Mouse (Mus musculus): ENCODE results near the gene Utrn. TPM values are rescaled to one million over a fixed set of nuclear protein-coding genes. Genes with fewer than 3 reads are reported as not detected.

Gene Utrn
- polyA plus RNA-seq, 1 experiment from 2014 or later = 90.3 TPM

GRCm38 (mm10) chr10:12430399-12430798, 438.8 kb downstream of the Utrn start:
- H3K4me1 ChIP-seq (ENCODE audit: control insufficient read depth, insufficient read depth, low read length) = no peaks in the 10 kb centered on the region
- H3K27me3 ChIP-seq (ENCODE audit: control insufficient read depth, insufficient read depth, low read length) = no peaks in the 10 kb centered on the region
- ATAC-seq (ENCODE audit: insufficient number of reproducible peaks, insufficient read depth, low FRiP score, low read depth) = no peak

GRCm38 (mm10) chr10:12426866-12427265, 442.3 kb downstream of the Utrn start:
- ATAC-seq (ENCODE audit: insufficient number of reproducible peaks, insufficient read depth, low FRiP score, low read depth) = no peak
- no peaks in the 10 kb centered on the region for H3K27me3 ChIP-seq (ENCODE audit: control insufficient read depth, insufficient read depth, low read length)
- H3K9ac ChIP-seq (replicated peaks; ENCODE audit: low read depth, low read length) = no peak overlapping the region
- H3K9me3 ChIP-seq (ENCODE audit: control insufficient read depth, low read depth, low read length) = no peaks in the 10 kb centered on the region
- 88% methylated on average over 8 of the region's 8 CpGs for WGBS
- no peaks in the 10 kb centered on the region for H3K4me1 ChIP-seq (ENCODE audit: control insufficient read depth, insufficient read depth, low read length)
- no peak overlapping the region for H3K27ac ChIP-seq (ENCODE audit: low read length)
- H3K36me3 ChIP-seq (ENCODE audit: control insufficient read depth, insufficient read depth, low read length) = no peaks in the 10 kb centered on the region; the same call in 1 of the 2 replicates
- no peak overlapping the region for H3K4me3 ChIP-seq (ENCODE audit: low read depth, low read length)
- no peak overlapping the region for H3K4me2 ChIP-seq (replicated peaks; ENCODE audit: low read depth, low read length)

More at GRCm38 (mm10) chr10:12430399-12430798, 438.8 kb downstream of the Utrn start:
- no peak overlapping the region for H3K4me3 ChIP-seq (ENCODE audit: low read depth, low read length)
- no peaks in the 10 kb centered on the region for H3K9me3 ChIP-seq (ENCODE audit: control insufficient read depth, low read depth, low read length)
- no peak overlapping the region for H3K9ac ChIP-seq (replicated peaks; ENCODE audit: low read depth, low read length)
- H3K36me3 ChIP-seq (ENCODE audit: control insufficient read depth, insufficient read depth, low read length) = no peaks in the 10 kb centered on the region
- H3K4me2 ChIP-seq (replicated peaks; ENCODE audit: low read depth, low read length) = no peak overlapping the region
- H3K27ac ChIP-seq (ENCODE audit: low read length) = no peak overlapping the region

- H3K9me3 ChIP-seq (ENCODE audit: control insufficient read depth, low read depth, low read length) = no peaks in the 10 kb centered on the region
- no peaks in the 10 kb centered on the region for H3K27me3 ChIP-seq (ENCODE audit: control insufficient read depth, insufficient read depth, low read length)
- WGBS = 70% methylated on average over 2 of the region's 2 CpGs
- H3K36me3 ChIP-seq (ENCODE audit: control insufficient read depth, insufficient read depth, low read length) = peaks cover 2% of the 10 kb centered on the region
- no peaks in the 10 kb centered on the region for H3K4me1 ChIP-seq (ENCODE audit: control insufficient read depth, insufficient read depth, low read length)
- H3K4me3 ChIP-seq (ENCODE audit: low read depth, low read length) = no peak overlapping the region
- H3K9ac ChIP-seq (replicated peaks; ENCODE audit: low read depth, low read length) = no peak overlapping the region
- no peak overlapping the region for H3K4me2 ChIP-seq (replicated peaks; ENCODE audit: low read depth, low read length)
- ATAC-seq (ENCODE audit: insufficient number of reproducible peaks, insufficient read depth, low FRiP score, low read depth) = no peak
- no peak overlapping the region for H3K27ac ChIP-seq (ENCODE audit: low read length)
These were observed 444.2 kb downstream of the Utrn start for GRCm38 (mm10) chr10:12424944-12425343.

GRCm38 (mm10) chr10:12423994-12424725, 445.0 kb downstream of the Utrn start:
- no peaks in the 10 kb centered on the region for H3K27me3 ChIP-seq (ENCODE audit: control insufficient read depth, insufficient read depth, low read length)
- H3K4me3 ChIP-seq (ENCODE audit: low read depth, low read length) = no peak overlapping the region
- no peak for ATAC-seq (ENCODE audit: insufficient number of reproducible peaks, insufficient read depth, low FRiP score, low read depth)
- 79% methylated on average over 7 of the region's 7 CpGs for WGBS
- H3K4me2 ChIP-seq (replicated peaks; ENCODE audit: low read depth, low read length) = no peak overlapping the region
- H3K36me3 ChIP-seq (ENCODE audit: control insufficient read depth, insufficient read depth, low read length) = peaks cover 2% of the 10 kb centered on the region
- H3K9ac ChIP-seq (replicated peaks; ENCODE audit: low read depth, low read length) = no peak overlapping the region
- no peaks in the 10 kb centered on the region for H3K9me3 ChIP-seq (ENCODE audit: control insufficient read depth, low read depth, low read length)
- no peaks in the 10 kb centered on the region for H3K4me1 ChIP-seq (ENCODE audit: control insufficient read depth, insufficient read depth, low read length)
- H3K27ac ChIP-seq (ENCODE audit: low read length) = no peak overlapping the region

GRCm38 (mm10) chr10:12414967-12415366, 454.2 kb downstream of the Utrn start:
- 91% methylated on average over 3 of the region's 3 CpGs for WGBS
- no peak for ATAC-seq (ENCODE audit: insufficient number of reproducible peaks, insufficient read depth, low FRiP score, low read depth)
- Histone ChIP-seq H3K27me3 (ENCODE audit: control insufficient read depth, insufficient read depth, low read length) (no peaks in the 10 kb centered on the region), H3K4me1 (ENCODE audit: control insufficient read depth, insufficient read depth, low read length) (no peaks in the 10 kb centered on the region), H3K36me3 (ENCODE audit: control insufficient read depth, insufficient read depth, low read length) (no peaks in the 10 kb centered on the region), H3K9me3 (ENCODE audit: control insufficient read depth, low read depth, low read length) (no peaks in the 10 kb centered on the region), H3K4me2 (replicated peaks; ENCODE audit: low read depth, low read length) (no peak overlapping the region), H3K4me3 (ENCODE audit: low read depth, low read length) (no peak overlapping the region), H3K9ac (replicated peaks; ENCODE audit: low read depth, low read length) (no peak overlapping the region), H3K27ac (ENCODE audit: low read length) (no peak overlapping the region)

- Histone ChIP-seq H3K27ac (ENCODE audit: low read length) (no peak overlapping the region), H3K9me3 (ENCODE audit: control insufficient read depth, low read depth, low read length) (no peaks in the 10 kb centered on the region), H3K4me2 (replicated peaks; ENCODE audit: low read depth, low read length) (no peak overlapping the region), H3K9ac (replicated peaks; ENCODE audit: low read depth, low read length) (no peak overlapping the region), H3K4me3 (ENCODE audit: low read depth, low read length) (no peak overlapping the region), H3K36me3 (ENCODE audit: control insufficient read depth, insufficient read depth, low read length) (peaks cover 5% of the 10 kb centered on the region), H3K27me3 (ENCODE audit: control insufficient read depth, insufficient read depth, low read length) (no peaks in the 10 kb centered on the region), H3K4me1 (ENCODE audit: control insufficient read depth, insufficient read depth, low read length) (no peaks in the 10 kb centered on the region)
- no peak for ATAC-seq (ENCODE audit: insufficient number of reproducible peaks, insufficient read depth, low FRiP score, low read depth)
- 87% methylated on average over 12 of the region's 12 CpGs for WGBS
These were observed 462.6 kb downstream of the Utrn start for GRCm38 (mm10) chr10:12406338-12407110.

GRCm38 (mm10) chr10:12399450-12399849, 469.7 kb downstream of the Utrn start:
- 47% methylated on average over 2 of the region's 2 CpGs for WGBS
- no peak for ATAC-seq (ENCODE audit: insufficient number of reproducible peaks, insufficient read depth, low FRiP score, low read depth)
- Histone ChIP-seq H3K4me1 (ENCODE audit: control insufficient read depth, insufficient read depth, low read length) (no peaks in the 10 kb centered on the region), H3K4me3 (ENCODE audit: low read depth, low read length) (no peak overlapping the region), H3K4me2 (replicated peaks; ENCODE audit: low read depth, low read length) (no peak overlapping the region), H3K36me3 (ENCODE audit: control insufficient read depth, insufficient read depth, low read length) (peaks cover 7% of the 10 kb centered on the region), H3K27ac (ENCODE audit: low read length) (no peak overlapping the region), H3K9ac (replicated peaks; ENCODE audit: low read depth, low read length) (no peak overlapping the region), H3K9me3 (ENCODE audit: control insufficient read depth, low read depth, low read length) (no peaks in the 10 kb centered on the region), H3K27me3 (ENCODE audit: control insufficient read depth, insufficient read depth, low read length) (no peaks in the 10 kb centered on the region)

- Histone ChIP-seq H3K27me3 (ENCODE audit: control insufficient read depth, insufficient read depth, low read length) (no peaks in the 10 kb centered on the region), H3K9ac (replicated peaks; ENCODE audit: low read depth, low read length) (no peak overlapping the region), H3K36me3 (ENCODE audit: control insufficient read depth, insufficient read depth, low read length) (no peaks in the 10 kb centered on the region), H3K9me3 (ENCODE audit: control insufficient read depth, low read depth, low read length) (no peaks in the 10 kb centered on the region), H3K4me2 (replicated peaks; ENCODE audit: low read depth, low read length) (no peak overlapping the region), H3K4me1 (ENCODE audit: control insufficient read depth, insufficient read depth, low read length) (no peaks in the 10 kb centered on the region), H3K27ac (ENCODE audit: low read length) (no peak overlapping the region), H3K4me3 (ENCODE audit: low read depth, low read length) (no peak overlapping the region)
- WGBS = 95% methylated on average over 1 of the region's 1 CpGs
- no peak for ATAC-seq (ENCODE audit: insufficient number of reproducible peaks, insufficient read depth, low FRiP score, low read depth)
These were observed 489.0 kb downstream of the Utrn start for GRCm38 (mm10) chr10:12380139-12380538.

Data from stomach, embryonic 14.5 days (tissue).